Mouse (Mus musculus) embryonic facial prominence, embryonic 12.5 days (tissue): ENCODE results near the gene Arhgap32. TPM values are rescaled to one million over a fixed set of nuclear protein-coding genes. Genes with fewer than 3 reads are reported as not detected.

ENCODE experiments used
- ATAC-seq: fragments of 200-750 bp; cut with Nextera tagmentation; 2 replicates; pipeline ENCODE4 v1.8.0; 2017; ENCODE audit not compliant: insufficient number of reproducible peaks, insufficient read depth, low FRiP score, low TSS enrichment
- H3K27ac ChIP-seq: fragments of 300-500 bp; sonication (generic); 2 replicates; pipeline ENCODE4 v1.5.1; 2016; ENCODE audit warnings: mild to moderate bottlenecking
- H3K27me3 ChIP-seq: fragments of 300-500 bp; sonication (generic); 2 replicates; pipeline ENCODE4 v1.6.1; 2016; ENCODE audit warnings: mild to moderate bottlenecking, moderate library complexity
- H3K36me3 ChIP-seq: fragments of 300-500 bp; sonication (generic); 2 replicates; pipeline ENCODE4 v1.6.1; 2016; ENCODE audit warnings: mild to moderate bottlenecking
- H3K4me1 ChIP-seq: fragments of 300-500 bp; sonication (generic); 2 replicates; pipeline ENCODE4 v1.6.1; 2016
- H3K4me2 ChIP-seq: fragments of 300-500 bp; sonication (generic); replicated peaks from 2 replicates; pipeline ENCODE4 v1.6.1; 2016; ENCODE audit warnings: mild to moderate bottlenecking, moderate library complexity
- H3K4me3 ChIP-seq: fragments of 300-500 bp; sonication (generic); 2 replicates; pipeline ENCODE4 v1.5.1; 2016; ENCODE audit warnings: mild to moderate bottlenecking
- H3K9ac ChIP-seq: fragments of 300-500 bp; sonication (generic); 2 replicates; pipeline ENCODE4 v1.6.1; 2016; ENCODE audit warnings: mild to moderate bottlenecking, moderate library complexity
- H3K9me3 ChIP-seq: fragments of 300-500 bp; sonication (generic); 2 replicates; pipeline ENCODE4 v1.6.1; 2016; ENCODE audit warnings: mild to moderate bottlenecking, moderate library complexity
- WGBS: fragments of 180-500 bp; shearing (Covaris S2); methylation state at CpG from one replicate; pipeline ENCODE4 v1.1.7; 2016; 5-methylcytosine and 5-hydroxymethylcytosine counted together
- polyA plus RNA-seq: library from polyadenylated mRNA; unstranded; fragments of >200 nt; fragmentation: Nextera tagmentation; extraction: Ambion mirVana; gene quantifications from 2 replicates; pipeline ENCODE4 v1.2.1, GENCODE M21; 2016

The Arhgap32 gene
- polyA plus RNA-seq, 1 experiment from 2014 or later, result 6.1 TPM

DNA sequence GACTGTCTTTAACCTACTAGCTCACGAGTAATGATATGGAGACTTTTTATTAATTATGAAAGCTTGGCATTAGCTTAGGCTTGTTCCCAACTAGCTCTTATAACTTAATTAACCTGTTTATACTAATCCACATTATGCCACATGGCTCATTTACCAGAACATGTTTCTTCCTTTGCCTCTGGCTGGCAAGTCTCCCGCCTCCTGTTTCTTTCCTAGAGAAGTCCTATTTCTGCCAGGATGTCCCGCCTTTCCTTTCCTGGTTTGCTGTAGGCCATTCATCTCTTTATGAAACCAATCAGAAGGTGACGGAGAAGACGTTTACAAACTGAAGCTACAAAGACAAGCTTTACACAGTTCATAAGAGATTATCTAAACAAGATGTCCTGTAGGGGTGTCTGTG lies 23.7 kb downstream of the Arhgap32 start:
- Histone ChIP-seq H3K4me2 (no peak overlapping the region), H3K9ac (no peak overlapping the region), H3K4me3 (no peak overlapping the region), H3K4me1 (no peaks in the 10 kb centered on the region; the same call in 1 of the 2 replicates), H3K9me3 (no peaks in the 10 kb centered on the region), H3K27ac (no peak overlapping the region), H3K27me3 (no peaks in the 10 kb centered on the region), H3K36me3 (no peaks in the 10 kb centered on the region)
- 83% methylated on average over 5 of the region's 5 CpGs for WGBS
- ATAC-seq, result no peak

- no peak overlapping the region for H3K4me2 ChIP-seq
- H3K9ac ChIP-seq, result no peak overlapping the region
- H3K27ac ChIP-seq, result no peak overlapping the region
- WGBS, result 51% methylated on average over 3 of the region's 3 CpGs
- H3K4me1 ChIP-seq, result peaks cover 3% of the 10 kb centered on the region; the same call in 1 of the 2 replicates
- no peaks in the 10 kb centered on the region for H3K27me3 ChIP-seq
- ATAC-seq, result no peak
- H3K36me3 ChIP-seq, result no peaks in the 10 kb centered on the region
- no peaks in the 10 kb centered on the region for H3K9me3 ChIP-seq
- H3K4me3 ChIP-seq, result no peak overlapping the region
These were observed 26.9 kb downstream of the Arhgap32 start for GRCm38 (mm10) chr9:32142834-32143233.

DNA sequence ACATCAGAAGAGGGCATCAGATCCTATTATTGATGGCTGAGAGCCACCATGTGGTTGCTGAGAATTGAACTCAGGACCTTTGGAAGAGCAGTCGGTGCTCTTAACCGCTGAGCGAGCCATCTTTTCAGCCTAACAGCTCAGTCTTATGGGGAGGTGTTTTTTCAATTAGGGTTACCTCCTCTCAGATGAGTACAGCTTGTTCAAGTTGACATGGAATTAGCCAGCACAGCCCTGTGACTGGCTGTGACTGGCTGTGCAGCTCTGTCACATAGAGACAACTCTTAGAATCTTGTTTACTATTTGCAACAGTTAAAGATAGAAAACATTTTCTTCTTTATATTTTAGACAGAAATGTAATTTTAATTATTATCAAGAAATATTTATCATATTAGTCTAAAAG lies 27.5 kb downstream of the Arhgap32 start:
- peaks cover 3% of the 10 kb centered on the region; the same call in 1 of the 2 replicates for H3K4me1 ChIP-seq
- no peaks in the 10 kb centered on the region for H3K27me3 ChIP-seq
- H3K9ac ChIP-seq, result no peak overlapping the region
- H3K4me2 ChIP-seq, result no peak overlapping the region
- 91% methylated on average over 3 of the region's 3 CpGs for WGBS
- no peak overlapping the region for H3K27ac ChIP-seq
- no peak for ATAC-seq
- no peaks in the 10 kb centered on the region for H3K9me3 ChIP-seq
- no peak overlapping the region for H3K4me3 ChIP-seq
- no peaks in the 10 kb centered on the region for H3K36me3 ChIP-seq

GRCm38 (mm10) chr9:32146257-32146996 lies 30.5 kb downstream of the Arhgap32 start:
- ATAC-seq, result no peak
- Histone ChIP-seq H3K9me3 (no peaks in the 10 kb centered on the region), H3K9ac (no peak overlapping the region), H3K27me3 (no peaks in the 10 kb centered on the region), H3K4me3 (no peak overlapping the region), H3K27ac (no peak overlapping the region), H3K4me1 (peaks cover 3% of the 10 kb centered on the region; the same call in 1 of the 2 replicates), H3K4me2 (no peak overlapping the region), H3K36me3 (no peaks in the 10 kb centered on the region)
- 73% methylated on average over 12 of the region's 12 CpGs for WGBS

DNA sequence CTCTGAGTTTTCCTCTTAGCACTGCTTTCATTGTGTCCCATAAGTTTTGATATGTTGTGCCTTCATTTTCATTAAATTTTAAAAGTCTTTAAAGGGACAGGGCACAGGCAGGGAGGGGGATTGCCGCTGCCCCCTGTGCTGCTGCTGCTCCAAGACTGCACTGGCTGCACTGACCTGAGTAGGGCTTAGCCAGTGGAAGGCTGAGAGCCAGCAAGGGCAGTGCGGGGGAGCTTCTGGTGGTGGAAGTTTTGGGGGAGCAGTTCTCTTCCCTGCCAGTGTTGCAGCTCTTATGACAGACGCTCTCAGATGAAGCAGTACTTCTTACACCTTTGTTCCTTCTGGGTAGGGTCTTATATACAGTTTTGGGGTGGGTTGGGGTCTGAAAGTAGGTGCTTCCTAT lies 33.3 kb downstream of the Arhgap32 start:
- Histone ChIP-seq H3K4me3 (no peak overlapping the region), H3K9me3 (no peaks in the 10 kb centered on the region), H3K36me3 (no peaks in the 10 kb centered on the region), H3K4me1 (peaks cover 3% of the 10 kb centered on the region; the same call in 1 of the 2 replicates), H3K9ac (no peak overlapping the region), H3K27me3 (no peaks in the 10 kb centered on the region), H3K4me2 (no peak overlapping the region), H3K27ac (no peak overlapping the region)
- WGBS, result 80% methylated on average over 3 of the region's 3 CpGs
- ATAC-seq, result no peak

DNA sequence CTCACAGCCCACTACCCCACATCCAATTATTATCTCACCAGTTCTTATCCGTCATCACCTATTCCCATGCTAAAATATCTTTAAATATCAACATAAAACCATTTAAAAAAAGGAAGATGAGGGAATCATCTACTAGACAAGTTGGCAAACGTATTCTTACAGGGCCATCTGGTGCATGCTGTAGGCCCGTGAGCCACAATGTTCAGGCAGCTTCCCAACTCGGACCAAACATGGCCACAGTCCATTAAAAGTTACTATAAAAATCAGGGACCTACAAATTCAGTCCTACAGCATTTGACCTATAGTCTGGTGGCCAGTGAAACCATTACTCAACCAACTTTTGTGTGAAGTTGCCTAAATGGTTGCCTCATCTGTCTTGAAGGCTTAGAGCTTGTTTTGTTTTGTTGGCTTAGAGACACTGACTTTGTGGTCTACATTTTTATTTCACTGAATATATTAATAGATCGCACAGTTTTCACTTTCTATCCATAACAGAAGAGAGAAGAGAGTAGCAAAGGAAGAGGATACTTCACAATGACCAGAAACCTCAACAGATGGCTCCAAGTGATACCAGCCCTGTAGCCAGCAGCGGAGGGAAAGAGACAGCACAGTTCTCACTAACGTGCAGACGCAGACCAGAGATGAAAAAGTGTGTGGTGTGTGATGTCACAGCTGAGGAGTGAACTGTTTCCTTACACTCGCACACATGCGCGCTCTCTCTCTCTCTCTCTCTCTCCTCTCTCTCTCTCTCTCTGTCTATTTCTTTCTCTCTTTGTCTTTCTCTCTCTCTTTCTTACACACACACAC lies 34.1 kb downstream of the Arhgap32 start:
- 87% methylated on average over 11 of the region's 11 CpGs for WGBS
- no peak overlapping the region for H3K4me2 ChIP-seq
- no peaks in the 10 kb centered on the region for H3K36me3 ChIP-seq
- H3K4me3 ChIP-seq, result no peak overlapping the region
- no peaks in the 10 kb centered on the region for H3K9me3 ChIP-seq
- no peak overlapping the region for H3K9ac ChIP-seq
- no peak for ATAC-seq
- no peaks in the 10 kb centered on the region for H3K27me3 ChIP-seq
- H3K27ac ChIP-seq, result no peak overlapping the region
- peaks cover 3% of the 10 kb centered on the region; the same call in 1 of the 2 replicates for H3K4me1 ChIP-seq

DNA sequence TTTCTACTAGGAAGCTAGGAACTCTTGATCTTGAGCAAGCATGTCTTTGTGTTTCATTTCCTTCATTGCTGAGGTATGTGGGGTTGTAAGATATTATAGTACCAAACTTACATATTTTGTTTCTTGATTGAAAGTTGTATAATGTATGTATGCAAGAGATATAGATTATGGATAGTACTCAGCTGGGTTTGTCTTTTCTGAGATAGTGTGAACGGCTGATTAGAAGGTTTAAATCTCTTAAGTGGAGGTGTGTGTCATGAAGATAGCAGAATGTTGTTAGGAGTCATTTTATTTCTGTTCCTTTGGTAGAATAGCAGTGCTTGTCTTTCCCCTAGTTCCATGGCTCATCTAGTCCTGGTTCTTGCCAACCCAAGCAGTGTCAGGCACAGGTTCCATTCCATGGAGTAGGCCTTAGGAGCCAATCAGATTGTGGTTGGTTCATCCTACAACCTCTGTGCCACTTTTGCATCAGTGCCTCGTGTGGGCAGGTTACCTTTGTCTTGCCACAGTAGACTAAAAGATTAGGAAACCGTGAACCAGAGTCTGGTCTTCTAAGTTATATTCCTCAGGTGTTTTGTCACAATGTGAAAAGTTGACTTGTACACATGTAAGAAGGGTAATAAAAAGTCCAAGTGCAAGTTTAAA lies 38.9 kb downstream of the Arhgap32 start:
- H3K9me3 ChIP-seq, result no peaks in the 10 kb centered on the region
- no peak overlapping the region for H3K27ac ChIP-seq
- no peak overlapping the region for H3K4me3 ChIP-seq
- no peak overlapping the region for H3K9ac ChIP-seq
- no peaks in the 10 kb centered on the region for H3K36me3 ChIP-seq
- H3K27me3 ChIP-seq, result no peaks in the 10 kb centered on the region
- no peaks in the 10 kb centered on the region for H3K4me1 ChIP-seq
- no peak overlapping the region for H3K4me2 ChIP-seq
- ATAC-seq, result no peak
- 89% methylated on average over 3 of the region's 3 CpGs for WGBS

DNA sequence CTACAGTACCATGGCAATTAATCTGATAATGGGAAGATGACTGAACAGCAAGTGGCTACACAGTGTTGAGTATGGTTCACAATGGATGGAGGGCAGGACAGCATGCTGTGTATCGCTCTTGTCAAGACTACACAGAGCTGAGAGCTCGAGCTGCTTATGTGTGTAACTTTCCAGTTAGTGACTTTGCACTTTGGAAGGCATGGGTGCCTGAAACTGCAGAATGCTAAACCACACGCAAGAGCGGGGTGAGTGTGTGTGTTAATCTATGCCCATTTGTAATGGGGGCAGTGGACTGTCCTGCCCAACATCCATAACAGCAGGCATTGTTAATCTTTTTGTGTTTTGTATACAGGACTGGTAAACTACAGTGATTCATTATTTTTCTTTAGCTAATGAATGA lies 40.8 kb downstream of the Arhgap32 start:
- Histone ChIP-seq H3K4me1 (0 out of 2 replicates have a peak, but pooled peaks cover 3% of the 10 kb centered on the region), H3K27ac (no peak overlapping the region), H3K9me3 (no peaks in the 10 kb centered on the region), H3K9ac (no peak overlapping the region), H3K36me3 (no peaks in the 10 kb centered on the region), H3K27me3 (no peaks in the 10 kb centered on the region), H3K4me2 (no peak overlapping the region), H3K4me3 (no peak overlapping the region)
- no peak for ATAC-seq
- WGBS, result 86% methylated on average over 4 of the region's 4 CpGs

GRCm38 (mm10) chr9:32157201-32157600 lies 41.3 kb downstream of the Arhgap32 start:
- ATAC-seq, result no peak
- Histone ChIP-seq H3K36me3 (no peaks in the 10 kb centered on the region), H3K9ac (no peak overlapping the region), H3K4me3 (no peak overlapping the region), H3K27me3 (no peaks in the 10 kb centered on the region), H3K27ac (no peak overlapping the region), H3K4me1 (0 out of 2 replicates have a peak, but pooled peaks cover 3% of the 10 kb centered on the region), H3K4me2 (no peak overlapping the region), H3K9me3 (no peaks in the 10 kb centered on the region)
- WGBS, result 70% methylated on average over 3 of the region's 3 CpGs

GRCm38 (mm10) chr9:32158837-32159543 lies 43.1 kb downstream of the Arhgap32 start:
- H3K27ac ChIP-seq, result no peak overlapping the region
- WGBS, result 30% methylated on average over 3 of the region's 3 CpGs
- no peak for ATAC-seq
- H3K9ac ChIP-seq, result no peak overlapping the region
- 0 out of 2 replicates have a peak, but pooled peaks cover 3% of the 10 kb centered on the region for H3K4me1 ChIP-seq
- no peaks in the 10 kb centered on the region for H3K36me3 ChIP-seq
- H3K4me2 ChIP-seq, result no peak overlapping the region
- H3K9me3 ChIP-seq, result no peaks in the 10 kb centered on the region
- H3K4me3 ChIP-seq, result no peak overlapping the region
- H3K27me3 ChIP-seq, result no peaks in the 10 kb centered on the region

DNA sequence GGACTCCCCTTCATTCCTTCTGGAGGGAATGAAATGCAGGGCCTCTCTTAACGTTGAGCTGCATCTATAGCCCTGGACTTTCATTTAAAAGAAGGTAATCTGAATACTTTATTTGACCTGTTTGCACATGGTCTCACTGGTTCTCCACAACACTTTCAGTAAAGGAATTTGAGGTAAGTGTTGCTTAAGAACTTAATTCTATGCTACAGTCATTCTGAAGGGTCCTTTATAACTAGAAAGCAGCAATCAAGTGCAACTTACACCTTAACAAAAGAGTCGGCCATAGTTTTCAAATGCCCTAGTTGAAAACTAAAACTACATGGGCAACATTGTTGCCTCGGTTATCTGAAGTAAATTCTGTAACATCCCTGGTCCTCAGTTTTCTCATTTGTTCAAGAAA lies 43.8 kb downstream of the Arhgap32 start:
- Histone ChIP-seq H3K9ac (no peak overlapping the region), H3K4me2 (no peak overlapping the region), H3K27me3 (no peaks in the 10 kb centered on the region), H3K27ac (no peak overlapping the region), H3K9me3 (no peaks in the 10 kb centered on the region), H3K36me3 (no peaks in the 10 kb centered on the region), H3K4me1 (0 out of 2 replicates have a peak, but pooled peaks cover 3% of the 10 kb centered on the region), H3K4me3 (no peak overlapping the region)
- no peak for ATAC-seq
- WGBS, result 73% methylated on average over 3 of the region's 3 CpGs
